Mouse (Mus musculus): ENCODE measurements around the gene Capn1. TPM values are rescaled to one million over a fixed set of nuclear protein-coding genes. Genes with fewer than 3 reads are reported as not detected.
A peak's percentile ranks its signal among the peaks of the same experiment; 100 is the strongest.

The Capn1 gene
- polyA plus RNA-seq, 1 experiment from 2014 or later, result 16.1 TPM

DNA sequence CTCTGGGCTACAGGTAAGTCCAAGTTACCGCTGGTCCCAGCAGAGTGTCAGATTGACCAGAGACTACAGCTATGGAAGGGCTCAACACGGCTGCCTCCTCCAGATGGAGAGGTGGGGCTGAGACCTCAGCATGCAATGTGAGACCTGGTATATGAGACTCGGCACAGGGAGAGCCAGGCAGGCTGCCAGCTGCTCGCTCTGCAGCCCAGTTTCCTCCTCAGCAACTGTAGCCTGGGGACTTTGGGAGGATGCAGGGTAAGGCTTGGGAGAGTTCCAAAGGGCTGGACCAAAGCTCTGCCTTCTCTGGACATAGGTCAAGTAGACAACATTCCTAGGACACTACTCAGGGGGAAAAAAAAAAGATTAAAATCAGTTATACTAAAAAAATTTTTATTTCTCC, 75.5 kb downstream of the Capn1 start:
- peaks cover 25% of the 10 kb centered on the region for H3K4me1 ChIP-seq (ENCODE audit: control insufficient read depth, insufficient read depth, low read length)
- WGBS, result 48% methylated on average over 4 of the region's 4 CpGs

DNA sequence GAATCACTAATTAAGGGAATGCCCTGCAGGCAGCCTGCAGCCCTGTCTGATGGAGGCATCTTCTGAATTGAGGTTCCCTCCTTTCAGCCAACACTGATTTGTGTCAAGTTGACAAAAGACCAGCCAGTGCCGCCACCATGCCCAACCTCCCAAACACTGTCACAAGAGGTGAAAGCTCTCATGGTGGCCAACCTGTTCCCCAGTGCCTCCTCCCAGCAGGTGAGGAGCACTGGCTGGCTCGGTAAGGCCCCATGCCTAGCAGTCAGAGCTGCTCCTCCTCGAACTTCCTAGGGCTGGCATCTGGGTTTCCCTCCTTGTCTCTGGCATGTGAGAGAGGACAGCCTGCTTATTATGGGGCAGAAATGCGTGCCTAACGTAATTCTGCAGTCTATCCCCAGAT, 76.0 kb downstream of the Capn1 start:
- Histone ChIP-seq H3K27me3 (ENCODE audit: control insufficient read depth, insufficient read depth, low read length) (no peaks in the 10 kb centered on the region), H3K4me2 (replicated peaks; ENCODE audit: low read depth, low read length) (no peak overlapping the region), H3K9me3 (ENCODE audit: control insufficient read depth, low read depth, low read length) (no peaks in the 10 kb centered on the region), H3K9ac (replicated peaks; ENCODE audit: low read depth, low read length) (no peak overlapping the region), H3K27ac (ENCODE audit: low read length) (no peak overlapping the region), H3K4me3 (ENCODE audit: low read depth, low read length) (no peak overlapping the region), H3K4me1 (ENCODE audit: control insufficient read depth, insufficient read depth, low read length) (peaks cover 24% of the 10 kb centered on the region), H3K36me3 (ENCODE audit: control insufficient read depth, insufficient read depth, low read length) (peaks cover 18% of the 10 kb centered on the region)
- ATAC-seq (ENCODE audit: insufficient number of reproducible peaks, insufficient read depth, low FRiP score, low read depth), result no peak
- 83% methylated on average over 5 of the region's 5 CpGs for WGBS

More for the DNA sequence above, 75.5 kb downstream of the Capn1 start:
- Histone ChIP-seq H3K4me2 (replicated peaks; ENCODE audit: low read depth, low read length) (no peak overlapping the region), H3K27ac (ENCODE audit: low read length) (0 out of 2 replicates have a peak overlapping the region, but pooled peaks have one; percentile 27), H3K9me3 (ENCODE audit: control insufficient read depth, low read depth, low read length) (no peaks in the 10 kb centered on the region), H3K9ac (replicated peaks; ENCODE audit: low read depth, low read length) (no peak overlapping the region), H3K27me3 (ENCODE audit: control insufficient read depth, insufficient read depth, low read length) (no peaks in the 10 kb centered on the region), H3K4me3 (ENCODE audit: low read depth, low read length) (no peak overlapping the region), H3K36me3 (ENCODE audit: control insufficient read depth, insufficient read depth, low read length) (peaks cover 18% of the 10 kb centered on the region)
- no peak for ATAC-seq (ENCODE audit: insufficient number of reproducible peaks, insufficient read depth, low FRiP score, low read depth)

Small RNA genes within 50 kb of the gene (microRNA-seq; reads per million reads assigned to microRNA genes)
- gene Mir6988, result 0.78 reads per million

Other genes with a start within 250 kb of the Capn1 start
- 67.6 and 72.1 TPM in 2 replicates for gene Scyl1, start 244.5 kb downstream of the Capn1 start, polyA plus RNA-seq (2014; fragmentation: Nextera tagmentation; extraction: Ambion mirVana)
- gene Frmd8, start 140.6 kb downstream of the Capn1 start, polyA plus RNA-seq (2014; fragmentation: Nextera tagmentation; extraction: Ambion mirVana), result 18.3 and 18.6 TPM in 2 replicates
- gene Slc25a45, start 138.1 kb downstream of the Capn1 start, polyA plus RNA-seq (2014; fragmentation: Nextera tagmentation; extraction: Ambion mirVana), result 1.8 and 2.8 TPM in 2 replicates
- gene Tigd3, start 121.7 kb downstream of the Capn1 start, polyA plus RNA-seq (2014; fragmentation: Nextera tagmentation; extraction: Ambion mirVana), result 3.1 and 3.2 TPM in 2 replicates
- gene Dpf2, start 102.9 kb downstream of the Capn1 start, polyA plus RNA-seq (2014; fragmentation: Nextera tagmentation; extraction: Ambion mirVana), result 132 and 148 TPM in 2 replicates
- gene Cdc42ep2, start 91.1 kb downstream of the Capn1 start, polyA plus RNA-seq (2014; fragmentation: Nextera tagmentation; extraction: Ambion mirVana), result 7.3 and 7.4 TPM in 2 replicates
- 68.9 and 73.2 TPM in 2 replicates for gene Pola2, start 51.7 kb downstream of the Capn1 start, polyA plus RNA-seq (2014; fragmentation: Nextera tagmentation; extraction: Ambion mirVana)
- gene Slc22a20, start 29.8 kb downstream of the Capn1 start, polyA plus RNA-seq (2014; fragmentation: Nextera tagmentation; extraction: Ambion mirVana), result not detected in 2 replicates
- gene Syvn1, start 30.7 kb upstream of the Capn1 start, polyA plus RNA-seq (2014; fragmentation: Nextera tagmentation; extraction: Ambion mirVana), result 24.8 and 27.5 TPM in 2 replicates
- gene Mrpl49, start 41.9 kb upstream of the Capn1 start, polyA plus RNA-seq (2014; fragmentation: Nextera tagmentation; extraction: Ambion mirVana), result 75.5 and 77.4 TPM in 2 replicates
- 902 and 945 TPM in 2 replicates for gene Fau, start 41.9 kb upstream of the Capn1 start, polyA plus RNA-seq (2014; fragmentation: Nextera tagmentation; extraction: Ambion mirVana)
- 27.6 and 30.8 TPM in 2 replicates for gene Znhit2, start 45.3 kb upstream of the Capn1 start, polyA plus RNA-seq (2014; fragmentation: Nextera tagmentation; extraction: Ambion mirVana)
- 24.8 and 24.9 TPM in 2 replicates for gene Tm7sf2, start 52.5 kb upstream of the Capn1 start, polyA plus RNA-seq (2014; fragmentation: Nextera tagmentation; extraction: Ambion mirVana)
- 60.1 and 66.7 TPM in 2 replicates for gene Vps51, start 61.3 kb upstream of the Capn1 start, polyA plus RNA-seq (2014; fragmentation: Nextera tagmentation; extraction: Ambion mirVana)
- gene Tmem262, start 64.1 kb upstream of the Capn1 start, polyA plus RNA-seq (2014; fragmentation: Nextera tagmentation; extraction: Ambion mirVana), result not detected in 2 replicates
- gene Gm28374, start 66.4 kb upstream of the Capn1 start, polyA plus RNA-seq (2014; fragmentation: Nextera tagmentation; extraction: Ambion mirVana), result 1.0 and 2.1 TPM in 2 replicates
- 77.7 and 81.6 TPM in 2 replicates for gene Zfpl1, start 69.1 kb upstream of the Capn1 start, polyA plus RNA-seq (2014; fragmentation: Nextera tagmentation; extraction: Ambion mirVana)
- gene Cdca5, start 69.1 kb upstream of the Capn1 start, polyA plus RNA-seq (2014; fragmentation: Nextera tagmentation; extraction: Ambion mirVana), result 37.2 and 39.0 TPM in 2 replicates
- gene AC131692.1, start 78.5 kb upstream of the Capn1 start, polyA plus RNA-seq (2014; fragmentation: Nextera tagmentation; extraction: Ambion mirVana), result 0.42 and 0.62 TPM in 2 replicates
- gene Naaladl1, start 89.9 kb upstream of the Capn1 start, polyA plus RNA-seq (2014; fragmentation: Nextera tagmentation; extraction: Ambion mirVana), result 0.54 and 0.64 TPM in 2 replicates
- 45.4 and 47.9 TPM in 2 replicates for gene Sac3d1, start 102.8 kb upstream of the Capn1 start, polyA plus RNA-seq (2014; fragmentation: Nextera tagmentation; extraction: Ambion mirVana)
- gene Snx15, start 112.4 kb upstream of the Capn1 start, polyA plus RNA-seq (2014; fragmentation: Nextera tagmentation; extraction: Ambion mirVana), result 27.6 and 30.6 TPM in 2 replicates
- gene Batf2, start 125.1 kb upstream of the Capn1 start, polyA plus RNA-seq (2014; fragmentation: Nextera tagmentation; extraction: Ambion mirVana), result 0.23 and 0.34 TPM in 2 replicates
- 101 and 107 TPM in 2 replicates for gene Arl2, start 125.7 kb upstream of the Capn1 start, polyA plus RNA-seq (2014; fragmentation: Nextera tagmentation; extraction: Ambion mirVana)
- gene Majin, start 168.5 kb upstream of the Capn1 start, polyA plus RNA-seq (2014; fragmentation: Nextera tagmentation; extraction: Ambion mirVana), result not detected in 2 replicates
- gene Gpha2, start 210.5 kb upstream of the Capn1 start, polyA plus RNA-seq (2014; fragmentation: Nextera tagmentation; extraction: Ambion mirVana), result 0.90 TPM in 1 of 2 replicates, not detected in the other
- gene Ppp2r5b, start 220.0 kb upstream of the Capn1 start, polyA plus RNA-seq (2014; fragmentation: Nextera tagmentation; extraction: Ambion mirVana), result 22.1 and 23.5 TPM in 2 replicates
- gene Atg2a, start 225.8 kb upstream of the Capn1 start, polyA plus RNA-seq (2014; fragmentation: Nextera tagmentation; extraction: Ambion mirVana), result 9.2 and 10.4 TPM in 2 replicates

Measured in stomach, embryonic 14.5 days (tissue).